Mouse (Mus musculus) hindbrain, postnatal 0 days (tissue): ENCODE results near the gene Ndufb5. TPM values are rescaled to one million over a fixed set of nuclear protein-coding genes. Genes with fewer than 3 reads are reported as not detected.

Experiments used
- ATAC-seq: fragments of 200-750 bp; cut with Nextera tagmentation; 2 replicates; pipeline ENCODE4 v1.8.0; 2017; ENCODE audit warnings: mild to moderate bottlenecking, moderate TSS enrichment, moderate library complexity
- DNase-seq: peaks from one replicate; pipeline ENCODE4 v3.0.0-alpha.2; 2015; ENCODE audit warnings: low spot score
- H3K27ac ChIP-seq: fragments of 300-500 bp; sonication (generic); 2 replicates; pipeline ENCODE4 v1.5.1; 2014; ENCODE audit warnings: mild to moderate bottlenecking
- H3K27me3 ChIP-seq: fragments of 300-500 bp; sonication (generic); 2 replicates; pipeline ENCODE4 v1.6.1; 2014; ENCODE audit warnings: low read length, mixed read lengths; ENCODE audit not compliant: insufficient read depth
- H3K36me3 ChIP-seq: fragments of 300-500 bp; sonication (generic); 2 replicates; pipeline ENCODE4 v1.6.1; 2014; ENCODE audit warnings: low read length, mixed read lengths; ENCODE audit not compliant: insufficient read depth
- H3K4me1 ChIP-seq: fragments of 300-500 bp; sonication (generic); 2 replicates; pipeline ENCODE4 v1.6.1; 2014; ENCODE audit warnings: antibody characterized with exemption, low read length, mixed read lengths; ENCODE audit not compliant: insufficient read depth
- H3K4me2 ChIP-seq: fragments of 300-500 bp; sonication (generic); 2 replicates; pipeline ENCODE4 v1.6.1; 2014; ENCODE audit warnings: low read depth, mild to moderate bottlenecking, low read length, moderate library complexity, mixed read lengths
- H3K4me3 ChIP-seq: fragments of 300-500 bp; sonication (generic); 2 replicates; pipeline ENCODE4 v1.5.1; 2014; ENCODE audit warnings: low read length
- H3K9ac ChIP-seq: fragments of 300-500 bp; sonication (generic); replicated peaks from 2 replicates; pipeline ENCODE4 v1.6.1; 2014; ENCODE audit warnings: mild to moderate bottlenecking, low read length, moderate library complexity, mixed read lengths
- H3K9me3 ChIP-seq: fragments of 300-500 bp; sonication (generic); 2 replicates; pipeline ENCODE4 v1.6.1; 2016; ENCODE audit warnings: low read length, mixed read lengths
- CTCF ChIP-seq: IDR thresholded peaks from 2 replicates; pipeline ENCODE4 v1.5.1; 2016; ENCODE audit warnings: antibody characterized with exemption, control low read depth, low read depth
- WGBS: fragments of 180-500 bp; shearing (Covaris S2); extraction: QIAGEN DNeasy Blood & Tissue Kit; methylation state at CpG from one replicate; pipeline ENCODE4 v1.1.7; 2014; 5-methylcytosine and 5-hydroxymethylcytosine counted together
- polyA plus RNA-seq: library from polyadenylated mRNA; unstranded; fragments of >200 nt; fragmentation: Nextera tagmentation; extraction: Ambion mirVana; gene quantifications from 2 replicates; pipeline ENCODE4 v1.2.1, GENCODE M21; 2015
- total RNA-seq: library from RNA; depleted of rRNA; stranded (reverse); fragments of >200 nt; gene quantifications from 2 replicates; pipeline ENCODE4 v1.2.3, GENCODE M21; 2014; rRNA removed

Gene Ndufb5
- total and polyA plus RNA-seq, 2 experiments from 2014 or later = 397 to 494 TPM

- H3K36me3 ChIP-seq = peaks cover 47% of the 10 kb centered on the region
- no peak overlapping the region for H3K4me2 ChIP-seq
- H3K9me3 ChIP-seq = no peaks in the 10 kb centered on the region
Observed at GRCm38 (mm10) chr3:32748384-32748783, 11.6 kb downstream of the Ndufb5 start.

GRCm38 (mm10) chr3:32749820-32750579 lies 13.2 kb downstream of the Ndufb5 start:
- H3K4me3 ChIP-seq = no peak overlapping the region
- ATAC-seq (peak; percentile 63), DNase-seq (peak; percentile 36)
- H3K4me1 ChIP-seq = no peaks in the 10 kb centered on the region
- no peak overlapping the region for H3K9ac ChIP-seq
- H3K27ac ChIP-seq = no peak overlapping the region
- WGBS = 67% methylated on average over 4 of the region's 4 CpGs
- no peaks in the 10 kb centered on the region for H3K27me3 ChIP-seq
- no peaks in the 10 kb centered on the region for H3K9me3 ChIP-seq
- no peak overlapping the region for H3K4me2 ChIP-seq
- peaks cover 52% of the 10 kb centered on the region for H3K36me3 ChIP-seq
- TF ChIP-seq CTCF = no peak

More at GRCm38 (mm10) chr3:32748384-32748783, 11.6 kb downstream of the Ndufb5 start:
- Histone ChIP-seq H3K4me1 (no peaks in the 10 kb centered on the region), H3K4me3 (no peak overlapping the region), H3K27me3 (no peaks in the 10 kb centered on the region), H3K9ac (no peak overlapping the region), H3K27ac (no peak overlapping the region)
- TF ChIP-seq CTCF = no peak
- 78% methylated on average over 9 of the region's 9 CpGs for WGBS
- no peak for DNase-seq
- no peak for ATAC-seq

- H3K4me3 ChIP-seq = no peak overlapping the region
- WGBS = 87% methylated on average over 3 of the region's 3 CpGs
- no peak overlapping the region for H3K9ac ChIP-seq
- no peak overlapping the region for H3K27ac ChIP-seq
- no peaks in the 10 kb centered on the region for H3K9me3 ChIP-seq
- no peaks in the 10 kb centered on the region for H3K4me1 ChIP-seq
- H3K27me3 ChIP-seq = no peaks in the 10 kb centered on the region
- H3K36me3 ChIP-seq = peaks cover 32% of the 10 kb centered on the region
- no peak for ATAC-seq
- H3K4me2 ChIP-seq = no peak overlapping the region
- TF ChIP-seq CTCF = no peak
- no peak for DNase-seq
Observed at GRCm38 (mm10) chr3:32754384-32754915, 17.7 kb downstream of the Ndufb5 start.

GRCm38 (mm10) chr3:32759212-32759611 lies 22.4 kb downstream of the Ndufb5 start:
- no peaks in the 10 kb centered on the region for H3K4me1 ChIP-seq
- no peak overlapping the region for H3K27ac ChIP-seq
- no peak for ATAC-seq
- H3K9me3 ChIP-seq = no peaks in the 10 kb centered on the region
- H3K36me3 ChIP-seq = no peaks in the 10 kb centered on the region
- H3K4me2 ChIP-seq = no peak overlapping the region
- H3K27me3 ChIP-seq = no peaks in the 10 kb centered on the region
- WGBS = 74% methylated on average over 5 of the region's 5 CpGs
- no peak overlapping the region for H3K9ac ChIP-seq
- TF ChIP-seq CTCF = no peak
- no peak overlapping the region for H3K4me3 ChIP-seq
- no peak for DNase-seq

- Histone ChIP-seq H3K36me3 (no peaks in the 10 kb centered on the region), H3K4me2 (no peak overlapping the region), H3K4me1 (no peaks in the 10 kb centered on the region), H3K4me3 (no peak overlapping the region), H3K27me3 (no peaks in the 10 kb centered on the region), H3K27ac (no peak overlapping the region), H3K9me3 (no peaks in the 10 kb centered on the region), H3K9ac (no peak overlapping the region)
- no peak for DNase-seq
- ATAC-seq = no peak
- 57% methylated on average over 8 of the region's 8 CpGs for WGBS
- no peak for TF ChIP-seq CTCF
Observed at GRCm38 (mm10) chr3:32762962-32763361, 26.2 kb downstream of the Ndufb5 start.

GRCm38 (mm10) chr3:32763902-32764301 lies 27.1 kb downstream of the Ndufb5 start:
- no peak overlapping the region for H3K27ac ChIP-seq
- no peak overlapping the region for H3K9ac ChIP-seq
- no peak for TF ChIP-seq CTCF
- no peak overlapping the region for H3K4me2 ChIP-seq
- H3K4me1 ChIP-seq = no peaks in the 10 kb centered on the region
- WGBS = 49% methylated on average over 7 of the region's 7 CpGs
- no peaks in the 10 kb centered on the region for H3K36me3 ChIP-seq
- no peak overlapping the region for H3K4me3 ChIP-seq
- H3K9me3 ChIP-seq = no peaks in the 10 kb centered on the region
- ATAC-seq (no peak), DNase-seq (no peak)
- no peaks in the 10 kb centered on the region for H3K27me3 ChIP-seq

- no peak for DNase-seq
- Histone ChIP-seq H3K4me1 (no peaks in the 10 kb centered on the region), H3K4me2 (no peak overlapping the region), H3K9me3 (no peaks in the 10 kb centered on the region), H3K27me3 (no peaks in the 10 kb centered on the region), H3K4me3 (no peak overlapping the region), H3K36me3 (no peaks in the 10 kb centered on the region), H3K27ac (no peak overlapping the region), H3K9ac (no peak overlapping the region)
- ATAC-seq = no peak
- TF ChIP-seq CTCF = no peak
- WGBS = 80% methylated on average over 2 of the region's 2 CpGs
Observed at GRCm38 (mm10) chr3:32770781-32771180, 34.0 kb downstream of the Ndufb5 start.

Other genes with a start within 250 kb of the Ndufb5 start
- not detected in 2 replicates for gene Kcnmb3, start 244.8 kb upstream of the Ndufb5 start, total RNA-seq
- 0.10 TPM in 1 of 2 replicates, not detected in the other for gene Kcnmb3, start 244.8 kb upstream of the Ndufb5 start, polyA plus RNA-seq
- gene Zfp639, start 226.7 kb upstream of the Ndufb5 start, total RNA-seq = 50.9 and 51.3 TPM in 2 replicates
- gene Zfp639, start 226.7 kb upstream of the Ndufb5 start, polyA plus RNA-seq = 36.3 and 37.8 TPM in 2 replicates
- gene Mfn1, start 207.5 kb upstream of the Ndufb5 start, total RNA-seq = 43.2 and 45.9 TPM in 2 replicates
- gene Mfn1, start 207.5 kb upstream of the Ndufb5 start, polyA plus RNA-seq = 46.9 and 47.0 TPM in 2 replicates
- 124 and 138 TPM in 2 replicates for gene Gnb4, start 120.4 kb upstream of the Ndufb5 start, total RNA-seq
- 123 and 124 TPM in 2 replicates for gene Gnb4, start 120.4 kb upstream of the Ndufb5 start, polyA plus RNA-seq
- gene Actl6a, start 30.7 kb upstream of the Ndufb5 start, total RNA-seq = 42.2 and 50.1 TPM in 2 replicates
- gene Actl6a, start 30.7 kb upstream of the Ndufb5 start, polyA plus RNA-seq = 52.9 and 55.4 TPM in 2 replicates
- 4.4 and 7.5 TPM in 2 replicates for gene Mrpl47, start 615 bp downstream of the Ndufb5 start, total RNA-seq
- gene Mrpl47, start 615 bp downstream of the Ndufb5 start, polyA plus RNA-seq = 27.7 and 29.1 TPM in 2 replicates
- 8.5 and 10.5 TPM in 2 replicates for gene Usp13, start 80.6 kb downstream of the Ndufb5 start, total RNA-seq
- gene Usp13, start 80.6 kb downstream of the Ndufb5 start, polyA plus RNA-seq = 13.1 and 14.2 TPM in 2 replicates